Mouse (Mus musculus): ENCODE measurements around the gene Gpr161. TPM values are rescaled to one million over a fixed set of nuclear protein-coding genes. Genes with fewer than 3 reads are reported as not detected.
"Not testable (repeated sequence)": the region's sequence is repeated elsewhere in the genome, so short reads cannot be mapped to it uniquely, and the experiment has no call there.

The Gpr161 gene
- polyA plus RNA-seq, 1 experiment from 2014 or later: 0.81 TPM

DNA sequence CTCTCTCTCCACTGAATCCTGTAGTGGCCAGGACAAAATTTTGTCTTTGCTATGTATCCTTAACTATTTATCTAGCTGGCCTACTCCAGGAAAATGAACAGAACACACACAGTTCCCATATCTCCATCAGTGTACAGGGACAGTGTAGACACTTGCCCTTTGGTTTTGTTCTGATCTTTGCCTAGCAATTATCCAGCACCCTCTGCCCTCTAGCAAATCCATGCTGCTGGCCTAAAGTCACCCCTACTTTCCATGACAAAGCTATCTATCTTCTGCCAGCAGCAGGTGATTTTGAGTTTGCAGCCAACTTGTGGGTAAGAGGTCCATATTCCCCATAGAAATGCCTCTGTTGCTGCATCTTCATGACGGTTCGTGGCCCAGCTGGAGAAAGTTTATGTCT, 31.8 kb downstream of the Gpr161 start:
- H3K9me3 ChIP-seq (ENCODE audit: control insufficient read depth, low read length): no peaks in the 10 kb centered on the region
- WGBS: 56% methylated on average over 2 of the region's 2 CpGs
- no peak overlapping the region for H3K27ac ChIP-seq (ENCODE audit: low read length)
- no peak overlapping the region for H3K4me3 ChIP-seq (ENCODE audit: low read length)
- H3K27me3 ChIP-seq (replicated peaks; ENCODE audit: control insufficient read depth, insufficient read depth, low read length): no peaks in the 10 kb centered on the region
- no peak overlapping the region for H3K4me2 ChIP-seq (ENCODE audit: low read depth, low read length)
- H3K36me3 ChIP-seq (ENCODE audit: control insufficient read depth, insufficient read depth, low read length): no peaks in the 10 kb centered on the region
- H3K9ac ChIP-seq (ENCODE audit: low read depth, low read length): no peak overlapping the region
- no peaks in the 10 kb centered on the region for H3K4me1 ChIP-seq (ENCODE audit: control insufficient read depth, insufficient read depth, low read length)
- no peak for ATAC-seq

DNA sequence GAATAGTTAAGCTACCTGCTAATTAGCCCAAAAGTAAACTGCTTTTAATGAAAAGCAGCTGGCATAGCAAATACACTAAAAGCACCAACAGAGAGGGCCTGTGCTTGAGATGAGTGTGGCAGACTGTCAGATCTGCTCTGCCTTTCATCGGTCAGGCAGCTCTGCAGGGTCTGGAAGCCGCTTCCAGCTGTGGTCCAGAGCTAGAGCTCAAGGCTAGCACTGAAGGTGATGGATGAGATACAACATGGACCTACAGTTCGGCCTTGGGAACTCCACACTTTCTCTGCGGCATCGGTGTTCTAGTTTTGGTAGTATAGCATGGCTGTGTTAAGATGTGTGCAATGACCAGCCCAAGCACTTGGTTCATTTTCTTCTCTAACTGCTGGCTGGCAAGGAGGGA, 32.2 kb downstream of the Gpr161 start:
- no peaks in the 10 kb centered on the region for H3K36me3 ChIP-seq (ENCODE audit: control insufficient read depth, insufficient read depth, low read length)
- H3K27me3 ChIP-seq (replicated peaks; ENCODE audit: control insufficient read depth, insufficient read depth, low read length): no peaks in the 10 kb centered on the region
- no peak overlapping the region for H3K4me2 ChIP-seq (ENCODE audit: low read depth, low read length)
- WGBS: 65% methylated on average over 5 of the region's 5 CpGs
- no peak overlapping the region for H3K4me3 ChIP-seq (ENCODE audit: low read length)
- H3K9ac ChIP-seq (ENCODE audit: low read depth, low read length): no peak overlapping the region
- H3K27ac ChIP-seq (ENCODE audit: low read length): no peak overlapping the region
- no peaks in the 10 kb centered on the region for H3K9me3 ChIP-seq (ENCODE audit: control insufficient read depth, low read length)
- no peak for ATAC-seq
- no peaks in the 10 kb centered on the region for H3K4me1 ChIP-seq (ENCODE audit: control insufficient read depth, insufficient read depth, low read length)

DNA sequence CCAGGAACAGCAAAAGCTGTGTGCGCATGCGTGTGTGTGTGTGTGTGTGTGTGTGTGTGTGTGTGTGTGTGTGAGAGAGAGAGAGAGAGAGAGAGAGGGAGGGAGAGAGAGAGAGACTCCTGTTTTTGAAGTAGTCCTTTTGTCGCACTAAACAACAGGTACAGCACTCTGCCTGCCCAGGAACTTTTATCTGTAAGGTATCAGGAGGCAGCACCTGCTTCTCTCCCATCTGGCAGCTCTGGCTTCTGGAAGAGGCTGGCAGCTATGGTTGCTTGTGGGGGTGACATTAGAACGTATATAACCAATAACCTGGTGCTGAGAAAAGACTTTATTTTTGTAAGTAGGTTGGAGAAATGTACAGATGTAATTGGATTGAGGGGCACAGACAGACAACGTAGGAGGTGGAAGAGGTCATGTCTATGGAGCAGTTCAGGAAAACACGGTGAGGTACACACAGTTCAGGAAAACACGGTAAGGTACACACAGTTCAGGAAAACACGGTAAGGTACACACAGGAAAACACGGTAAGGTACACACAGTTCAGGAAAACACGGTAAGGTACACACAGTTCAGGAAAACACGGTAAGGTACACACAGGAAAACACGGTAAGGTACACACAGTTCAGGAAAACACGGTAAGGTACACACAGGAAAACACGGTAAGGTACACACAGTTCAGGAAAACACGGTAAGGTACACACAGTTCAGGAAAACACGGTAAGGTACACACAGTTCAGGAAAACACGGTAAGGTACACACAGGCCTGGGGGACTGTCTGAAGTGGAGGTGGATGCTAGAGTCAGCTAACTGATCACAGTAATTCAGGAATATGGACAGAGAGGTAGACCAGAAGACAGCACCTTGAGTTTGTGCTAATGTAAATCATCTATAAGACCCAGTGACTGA, 33.0 kb downstream of the Gpr161 start:
- not testable (repeated sequence) for H3K9ac ChIP-seq (ENCODE audit: low read depth, low read length); H3K27ac ChIP-seq (ENCODE audit: low read length); H3K4me2 ChIP-seq (ENCODE audit: low read depth, low read length); H3K36me3 ChIP-seq (ENCODE audit: control insufficient read depth, insufficient read depth, low read length); H3K4me1 ChIP-seq (ENCODE audit: control insufficient read depth, insufficient read depth, low read length); H3K27me3 ChIP-seq (replicated peaks; ENCODE audit: control insufficient read depth, insufficient read depth, low read length); H3K9me3 ChIP-seq (ENCODE audit: control insufficient read depth, low read length); ATAC-seq; H3K4me3 ChIP-seq (ENCODE audit: low read length)
- 92% methylated on average over 17 of the region's 17 CpGs for WGBS

DNA sequence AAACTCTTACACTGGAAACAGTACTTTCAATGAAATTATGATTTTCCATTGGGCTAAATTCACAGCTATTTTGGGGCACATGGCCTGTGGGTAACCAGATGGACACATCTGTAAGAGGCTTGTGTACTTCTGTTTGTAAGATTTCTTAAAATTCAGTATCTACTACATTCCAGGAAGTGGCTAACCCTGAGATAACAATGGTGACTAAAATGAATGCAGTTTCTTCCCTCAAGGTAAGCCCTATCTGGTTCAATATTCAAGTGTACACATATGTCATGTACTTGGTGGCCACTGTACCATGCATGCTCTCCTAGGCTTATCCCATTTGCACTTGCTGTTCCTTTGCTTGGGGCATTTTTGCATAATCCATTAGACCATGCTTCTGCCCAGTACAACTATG, 35.3 kb downstream of the Gpr161 start:
- no peak overlapping the region for H3K9ac ChIP-seq (ENCODE audit: low read depth, low read length)
- no peak overlapping the region for H3K27ac ChIP-seq (ENCODE audit: low read length)
- H3K9me3 ChIP-seq (ENCODE audit: control insufficient read depth, low read length): no peaks in the 10 kb centered on the region
- no peaks in the 10 kb centered on the region for H3K27me3 ChIP-seq (replicated peaks; ENCODE audit: control insufficient read depth, insufficient read depth, low read length)
- no peaks in the 10 kb centered on the region for H3K36me3 ChIP-seq (ENCODE audit: control insufficient read depth, insufficient read depth, low read length)
- H3K4me2 ChIP-seq (ENCODE audit: low read depth, low read length): no peak overlapping the region
- ATAC-seq: no peak
- no peaks in the 10 kb centered on the region for H3K4me1 ChIP-seq (ENCODE audit: control insufficient read depth, insufficient read depth, low read length)
- no peak overlapping the region for H3K4me3 ChIP-seq (ENCODE audit: low read length)

DNA sequence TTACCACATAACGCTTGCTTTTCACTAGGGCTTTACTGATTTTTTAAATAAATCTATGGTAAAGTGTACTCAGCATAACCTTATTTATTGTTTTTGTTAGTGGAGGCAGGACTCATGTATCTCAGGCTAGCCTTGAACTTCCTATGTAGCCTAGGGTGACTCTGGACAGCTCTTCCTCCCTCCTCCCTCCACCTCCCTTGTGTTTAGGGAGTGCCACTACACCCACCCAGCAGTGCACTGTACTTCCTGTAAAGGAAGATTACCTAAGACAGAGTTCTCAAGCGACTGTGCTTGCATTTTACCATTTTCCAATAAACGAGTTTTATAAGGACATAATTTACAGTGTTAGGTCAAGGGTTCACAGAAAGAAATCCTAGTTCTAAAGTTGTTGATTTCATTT, 37.2 kb downstream of the Gpr161 start:
- no peak overlapping the region for H3K9ac ChIP-seq (ENCODE audit: low read depth, low read length)
- no peak overlapping the region for H3K4me2 ChIP-seq (ENCODE audit: low read depth, low read length)
- no peak overlapping the region for H3K4me3 ChIP-seq (ENCODE audit: low read length)
- H3K36me3 ChIP-seq (ENCODE audit: control insufficient read depth, insufficient read depth, low read length): no peaks in the 10 kb centered on the region
- WGBS: 79% methylated on average over 3 of the region's 3 CpGs
- H3K27me3 ChIP-seq (replicated peaks; ENCODE audit: control insufficient read depth, insufficient read depth, low read length): no peaks in the 10 kb centered on the region
- H3K4me1 ChIP-seq (ENCODE audit: control insufficient read depth, insufficient read depth, low read length): no peaks in the 10 kb centered on the region
- H3K27ac ChIP-seq (ENCODE audit: low read length): no peak overlapping the region
- no peak for ATAC-seq
- no peaks in the 10 kb centered on the region for H3K9me3 ChIP-seq (ENCODE audit: control insufficient read depth, low read length)

DNA sequence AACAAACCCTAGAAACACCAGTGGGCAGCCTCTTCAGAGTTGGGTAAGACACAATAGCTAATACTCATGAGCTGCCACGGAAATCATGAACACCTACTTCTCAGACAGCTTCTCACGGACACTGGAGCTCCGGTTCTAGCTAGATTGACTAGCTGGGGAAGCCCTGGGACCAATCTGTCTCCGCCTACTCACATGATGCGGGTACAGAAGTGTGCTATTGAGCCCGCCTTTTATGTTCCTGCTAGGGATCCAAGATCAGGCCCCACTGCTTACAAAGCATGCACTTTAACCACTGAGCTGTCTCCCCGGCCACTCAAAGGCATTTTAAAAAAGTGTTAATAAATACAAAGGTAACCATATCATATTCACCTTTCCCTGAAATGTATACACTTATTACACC, 46.5 kb downstream of the Gpr161 start:
- Histone ChIP-seq H3K9me3 (ENCODE audit: control insufficient read depth, low read length) (no peaks in the 10 kb centered on the region), H3K4me1 (ENCODE audit: control insufficient read depth, insufficient read depth, low read length) (no peaks in the 10 kb centered on the region), H3K9ac (ENCODE audit: low read depth, low read length) (no peak overlapping the region), H3K4me3 (ENCODE audit: low read length) (no peak overlapping the region), H3K4me2 (ENCODE audit: low read depth, low read length) (no peak overlapping the region), H3K36me3 (ENCODE audit: control insufficient read depth, insufficient read depth, low read length) (no peaks in the 10 kb centered on the region), H3K27me3 (replicated peaks; ENCODE audit: control insufficient read depth, insufficient read depth, low read length) (no peaks in the 10 kb centered on the region), H3K27ac (ENCODE audit: low read length) (no peak overlapping the region)
- peak; percentile 71 for ATAC-seq
- 68% methylated on average over 7 of the region's 7 CpGs for WGBS

DNA sequence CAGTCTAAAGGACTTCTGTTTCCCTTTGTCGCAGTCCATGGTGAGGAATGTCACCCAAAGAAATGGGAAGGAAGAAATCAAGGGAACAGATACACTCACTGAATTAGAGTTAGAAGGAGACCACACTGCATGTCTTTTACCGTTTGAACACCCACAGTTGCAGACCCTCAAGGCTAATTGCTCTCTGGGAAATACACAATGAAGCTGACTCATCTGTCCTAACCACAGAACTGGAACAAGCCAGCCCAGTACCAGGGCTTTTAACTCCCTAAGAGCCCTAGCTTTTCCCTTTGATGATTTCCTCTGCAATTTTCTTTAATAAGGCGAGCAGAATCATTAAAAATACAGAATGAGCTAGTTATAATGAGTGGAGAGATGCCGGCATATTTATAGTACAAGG, 48.9 kb downstream of the Gpr161 start:
- Histone ChIP-seq H3K27me3 (replicated peaks; ENCODE audit: control insufficient read depth, insufficient read depth, low read length) (no peaks in the 10 kb centered on the region), H3K9me3 (ENCODE audit: control insufficient read depth, low read length) (no peaks in the 10 kb centered on the region), H3K4me2 (ENCODE audit: low read depth, low read length) (no peak overlapping the region), H3K9ac (ENCODE audit: low read depth, low read length) (no peak overlapping the region), H3K36me3 (ENCODE audit: control insufficient read depth, insufficient read depth, low read length) (no peaks in the 10 kb centered on the region), H3K27ac (ENCODE audit: low read length) (no peak overlapping the region), H3K4me1 (ENCODE audit: control insufficient read depth, insufficient read depth, low read length) (no peaks in the 10 kb centered on the region), H3K4me3 (ENCODE audit: low read length) (no peak overlapping the region)
- ATAC-seq: no peak
- 64% methylated on average over 4 of the region's 4 CpGs for WGBS

DNA sequence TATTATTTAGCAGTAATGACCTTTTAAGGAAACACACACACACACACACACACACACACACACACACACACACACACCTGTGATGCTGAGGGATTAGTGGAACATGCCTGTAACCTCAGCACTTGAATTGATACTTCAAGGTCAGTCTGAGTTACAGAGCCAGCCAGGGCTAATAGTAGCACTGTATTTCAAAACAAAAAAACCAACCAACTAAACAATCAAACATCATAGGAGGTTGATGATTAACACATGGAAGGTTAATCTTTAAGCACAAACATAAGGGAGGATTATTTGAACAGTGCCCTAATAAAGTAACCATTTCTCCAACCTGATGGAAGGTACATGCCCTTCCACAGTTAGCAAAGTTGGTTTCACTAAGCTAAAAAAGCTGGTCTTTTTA, 53.0 kb downstream of the Gpr161 start:
- Histone ChIP-seq H3K4me2 (ENCODE audit: low read depth, low read length) (no peak overlapping the region), H3K4me3 (ENCODE audit: low read length) (no peak overlapping the region), H3K9me3 (ENCODE audit: control insufficient read depth, low read length) (no peaks in the 10 kb centered on the region), H3K9ac (ENCODE audit: low read depth, low read length) (no peak overlapping the region), H3K27me3 (replicated peaks; ENCODE audit: control insufficient read depth, insufficient read depth, low read length) (no peaks in the 10 kb centered on the region), H3K4me1 (ENCODE audit: control insufficient read depth, insufficient read depth, low read length) (no peaks in the 10 kb centered on the region), H3K27ac (ENCODE audit: low read length) (no peak overlapping the region), H3K36me3 (ENCODE audit: control insufficient read depth, insufficient read depth, low read length) (no peaks in the 10 kb centered on the region; the same call in 1 of the 2 replicates)
- ATAC-seq: peak; percentile 85

DNA sequence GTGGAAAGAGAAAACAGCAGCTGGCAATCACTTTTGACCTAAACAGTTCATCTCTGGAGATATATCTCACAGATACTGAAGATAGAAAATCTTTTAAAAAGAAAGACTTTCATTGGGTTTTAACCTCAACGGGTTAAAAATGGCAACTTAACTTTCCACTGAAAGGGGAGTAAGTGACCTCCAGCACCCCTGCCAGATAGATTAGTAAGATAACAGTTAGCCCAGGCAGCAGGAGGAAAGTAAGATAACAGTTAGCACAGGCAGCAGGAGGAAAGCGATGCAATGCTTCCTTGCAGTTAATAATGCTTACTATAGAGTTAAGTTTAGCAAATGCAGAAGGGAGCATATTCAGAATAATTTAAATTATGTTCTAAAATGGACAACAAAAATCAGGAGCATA, 60.8 kb downstream of the Gpr161 start:
- 22% methylated on average over 2 of the region's 2 CpGs for WGBS
- H3K27ac ChIP-seq (ENCODE audit: low read length): no peak overlapping the region
- H3K4me1 ChIP-seq (ENCODE audit: control insufficient read depth, insufficient read depth, low read length): no peaks in the 10 kb centered on the region
- H3K36me3 ChIP-seq (ENCODE audit: control insufficient read depth, insufficient read depth, low read length): no peaks in the 10 kb centered on the region
- no peak overlapping the region for H3K4me2 ChIP-seq (ENCODE audit: low read depth, low read length)
- no peaks in the 10 kb centered on the region for H3K9me3 ChIP-seq (ENCODE audit: control insufficient read depth, low read length)
- H3K27me3 ChIP-seq (replicated peaks; ENCODE audit: control insufficient read depth, insufficient read depth, low read length): no peaks in the 10 kb centered on the region
- no peak overlapping the region for H3K9ac ChIP-seq (ENCODE audit: low read depth, low read length)
- ATAC-seq: no peak
- no peak overlapping the region for H3K4me3 ChIP-seq (ENCODE audit: low read length)

DNA sequence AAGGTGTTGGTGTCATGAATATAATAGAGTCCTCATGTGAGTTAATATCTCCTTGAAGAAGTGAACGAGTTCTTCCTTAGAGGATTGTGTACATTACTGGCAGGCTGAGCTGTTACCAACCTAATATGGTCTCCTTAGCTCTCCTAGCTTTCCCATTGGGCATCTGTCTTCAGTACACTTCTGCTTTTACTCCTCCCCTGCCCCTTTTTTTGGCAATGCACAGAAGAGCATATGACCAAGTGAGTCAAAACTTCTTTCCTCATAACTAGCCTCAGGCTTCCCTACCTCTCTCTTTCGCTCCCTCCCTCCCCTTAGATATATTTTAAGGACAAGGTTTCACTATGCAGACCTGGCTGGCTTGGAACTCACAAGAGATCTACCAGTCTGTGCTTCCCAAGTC, 67.7 kb downstream of the Gpr161 start:
- no peaks in the 10 kb centered on the region for H3K27me3 ChIP-seq (replicated peaks; ENCODE audit: control insufficient read depth, insufficient read depth, low read length)
- no peak overlapping the region for H3K9ac ChIP-seq (ENCODE audit: low read depth, low read length)
- H3K4me1 ChIP-seq (ENCODE audit: control insufficient read depth, insufficient read depth, low read length): no peaks in the 10 kb centered on the region
- H3K4me2 ChIP-seq (ENCODE audit: low read depth, low read length): no peak overlapping the region
- no peak overlapping the region for H3K4me3 ChIP-seq (ENCODE audit: low read length)
- no peaks in the 10 kb centered on the region for H3K9me3 ChIP-seq (ENCODE audit: control insufficient read depth, low read length)
- no peak for ATAC-seq
- no peaks in the 10 kb centered on the region for H3K36me3 ChIP-seq (ENCODE audit: control insufficient read depth, insufficient read depth, low read length)
- WGBS: 63% methylated on average over 2 of the region's 2 CpGs
- H3K27ac ChIP-seq (ENCODE audit: low read length): no peak overlapping the region

Measured in intestine, embryonic 16.5 days (tissue).